Mouse (Mus musculus) midbrain, embryonic 16.5 days (tissue): ENCODE data around the gene Gm20683. TPM values are rescaled to one million over a fixed set of nuclear protein-coding genes. Genes with fewer than 3 reads are reported as not detected.
A peak's percentile ranks its signal among the peaks of the same experiment; 100 is the strongest.
"Not testable (repeated sequence)": the region's sequence is repeated elsewhere in the genome, so short reads cannot be mapped to it uniquely, and the experiment has no call there.

Experiments
- ATAC-seq: fragments of 200-750 bp; cut with Nextera tagmentation; 2 replicates; pipeline ENCODE4 v1.8.0; 2017; ENCODE audit warnings: moderate TSS enrichment
- H3K27ac ChIP-seq: fragments of 300-500 bp; sonication (generic); 2 replicates; pipeline ENCODE4 v1.5.1; 2014; ENCODE audit warnings: mild to moderate bottlenecking, low read length, mixed read lengths
- H3K27me3 ChIP-seq: fragments of 300-500 bp; sonication (generic); 2 replicates; pipeline ENCODE4 v1.6.1; 2014; ENCODE audit warnings: low read depth, low read length, mixed read lengths; ENCODE audit not compliant: control insufficient read depth, insufficient read depth
- H3K36me3 ChIP-seq: fragments of 300-500 bp; sonication (generic); 2 replicates; pipeline ENCODE4 v1.6.1; 2014; ENCODE audit warnings: mild to moderate bottlenecking, low read length, moderate library complexity, mixed read lengths; ENCODE audit not compliant: control insufficient read depth, insufficient read depth
- H3K4me1 ChIP-seq: fragments of 300-500 bp; sonication (generic); 2 replicates; pipeline ENCODE4 v1.6.1; 2014; ENCODE audit warnings: mild to moderate bottlenecking, low read length, mixed read lengths; ENCODE audit not compliant: control insufficient read depth, insufficient read depth
- H3K4me2 ChIP-seq: fragments of 300-500 bp; sonication (generic); 2 replicates; pipeline ENCODE4 v1.6.1; 2014; ENCODE audit warnings: mild to moderate bottlenecking, low read length, mixed read lengths
- H3K4me3 ChIP-seq: fragments of 300-500 bp; sonication (generic); 2 replicates; pipeline ENCODE4 v1.5.1; 2014; ENCODE audit warnings: low read depth, mild to moderate bottlenecking, low read length, moderate library complexity, mixed read lengths
- H3K9ac ChIP-seq: fragments of 300-500 bp; sonication (generic); 2 replicates; pipeline ENCODE4 v1.6.1; 2014; ENCODE audit warnings: low read depth, low read length, mixed read lengths
- H3K9me3 ChIP-seq: fragments of 300-500 bp; sonication (generic); replicated peaks from 2 replicates; pipeline ENCODE4 v1.6.1; 2014; ENCODE audit warnings: mild to moderate bottlenecking, low read length, mixed read lengths; ENCODE audit not compliant: control insufficient read depth, poor library complexity, severe bottlenecking
- WGBS: fragments of 180-500 bp; shearing (Covaris S2); extraction: QIAGEN DNeasy Blood & Tissue Kit; methylation state at CpG from one replicate; pipeline ENCODE4 v1.1.7; 2014; 5-methylcytosine and 5-hydroxymethylcytosine counted together
- polyA plus RNA-seq: library from polyadenylated mRNA; unstranded; fragments of >200 nt; fragmentation: Nextera tagmentation; extraction: Ambion mirVana; gene quantifications from 2 replicates; pipeline ENCODE4 v1.2.1, GENCODE M21; 2015

The Gm20683 gene
- polyA plus RNA-seq, 1 experiment from 2014 or later: 14.5 TPM

DNA sequence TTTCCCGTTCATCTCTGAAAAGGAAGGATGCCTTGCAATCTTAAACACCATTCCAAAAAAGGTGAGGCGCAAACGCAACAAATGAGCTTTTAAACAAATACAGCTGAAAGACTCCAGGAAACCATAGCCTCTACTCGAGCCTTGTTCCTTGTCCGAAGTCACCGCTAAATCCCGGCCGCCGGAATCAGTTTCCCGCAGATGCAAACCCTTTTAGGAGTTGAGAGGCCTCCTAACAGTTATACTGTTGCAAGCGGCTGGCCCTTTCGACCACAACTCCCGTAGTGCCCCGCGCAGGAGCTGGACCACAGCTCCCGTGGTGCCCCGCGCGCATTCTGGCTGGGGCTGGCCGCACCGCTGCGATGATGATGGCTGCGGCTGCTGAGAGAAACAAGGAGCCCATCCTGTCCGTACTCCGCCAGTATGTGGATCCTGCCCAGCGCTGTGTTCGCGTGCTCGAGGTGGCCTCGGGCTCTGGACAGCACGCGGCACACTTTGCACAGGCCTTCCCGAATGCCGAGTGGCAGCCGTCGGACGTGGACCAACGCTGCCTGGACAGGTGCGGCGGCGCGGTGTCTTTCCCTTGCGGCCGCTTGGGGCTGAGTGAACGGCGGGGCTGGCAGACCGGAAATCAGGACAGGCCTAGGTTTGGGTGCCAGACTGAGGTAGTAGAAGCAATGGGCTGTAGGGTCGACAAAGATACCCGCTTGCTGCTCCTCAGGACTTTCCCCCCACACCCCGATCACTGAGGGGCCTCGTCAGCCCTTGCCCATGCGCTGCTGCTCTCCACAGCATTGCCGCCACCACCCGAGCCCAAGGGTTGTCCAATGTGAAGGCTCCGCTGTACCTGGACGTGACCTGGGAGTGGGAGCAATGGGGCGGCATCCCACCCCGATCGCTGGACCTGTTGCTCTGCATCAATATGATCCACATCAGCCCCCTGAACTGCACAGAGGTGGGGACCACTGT is 33.9 kb upstream of the Gm20683 start:
- Histone ChIP-seq H3K27ac (peak overlapping the region; percentile 93), H3K4me3 (peak overlapping the region; percentile 62), H3K27me3 (no peaks in the 10 kb centered on the region), H3K4me2 (peak overlapping the region; percentile 77), H3K36me3 (peaks cover 11% of the 10 kb centered on the region), H3K9ac (peak overlapping the region; percentile 85), H3K4me1 (peaks cover 20% of the 10 kb centered on the region), H3K9me3 (no peaks in the 10 kb centered on the region)
- ATAC-seq: peak; percentile 93
- WGBS: under 1% methylated on average over 59 of the region's 59 CpGs

DNA sequence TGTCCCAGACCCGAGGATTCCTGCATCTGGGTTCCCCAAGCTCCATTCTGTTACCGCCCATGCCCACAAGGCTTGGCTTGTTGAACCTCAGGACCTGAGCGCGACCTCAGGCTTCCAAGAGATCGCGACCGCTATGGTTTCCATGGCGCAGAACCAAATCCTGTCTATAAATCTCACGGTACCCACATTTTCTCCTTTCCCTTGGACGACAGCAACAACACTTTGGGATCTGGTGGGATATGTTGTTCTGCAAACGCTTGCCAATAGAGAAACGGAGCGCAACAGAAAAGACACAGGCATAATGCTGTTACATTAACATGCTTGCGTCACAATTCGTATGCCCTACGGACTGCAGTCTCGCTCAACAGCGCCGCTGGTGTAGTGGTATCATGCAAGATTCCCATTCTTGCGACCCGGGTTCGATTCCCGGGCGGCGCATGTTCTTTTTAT is 33.2 kb upstream of the Gm20683 start, which contains the start of gene Mettl26:
Gene Mettl26 (plus strand): TSS at position 354 of the 450 bp plus-strand sequence.
- ATAC-seq: peak; percentile 69
- Histone ChIP-seq H3K4me1 (peaks cover 17% of the 10 kb centered on the region), H3K9me3 (no peaks in the 10 kb centered on the region), H3K4me2 (peak within 1 kb of the TSS; percentile 77), H3K27me3 (no peaks in the 10 kb centered on the region), H3K4me3 (peak within 1 kb of the TSS; percentile 62), H3K9ac (peak within 1 kb of the TSS; percentile 85), H3K27ac (peak within 1 kb of the TSS; percentile 93), H3K36me3 (peaks cover 11% of the 10 kb centered on the region)
- under 1% methylated on average over 25 of the region's 25 CpGs for WGBS

DNA sequence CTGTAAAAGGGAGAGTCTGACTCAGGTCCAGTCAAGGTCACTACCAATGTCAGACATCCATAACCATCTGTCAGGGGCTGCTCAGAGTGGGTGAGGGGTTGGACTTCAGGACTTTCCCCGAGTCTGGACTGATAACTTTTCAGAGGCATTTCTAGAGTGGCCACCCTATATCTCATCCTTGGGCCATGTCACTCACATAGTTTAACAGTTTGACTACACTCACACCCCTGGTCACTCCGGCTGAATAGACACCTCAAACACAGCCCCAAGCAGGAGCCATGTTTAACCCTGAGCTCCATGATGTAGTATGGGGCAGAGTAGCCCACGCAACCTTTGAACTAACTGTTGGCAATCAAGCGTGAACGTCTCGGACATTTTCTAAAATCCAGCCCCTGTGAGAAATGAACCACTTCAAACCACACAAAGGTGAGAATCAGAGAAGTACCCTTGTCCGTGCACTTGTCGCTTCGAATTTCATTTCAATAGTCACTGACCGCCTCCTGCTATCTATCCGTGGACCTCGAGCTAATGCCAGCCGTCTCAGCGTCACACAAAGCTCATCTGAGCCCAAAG is 32.7 kb upstream of the Gm20683 start:
- peaks cover 17% of the 10 kb centered on the region for H3K4me1 ChIP-seq
- no peak for ATAC-seq
- peak overlapping the region; percentile 78 for H3K9ac ChIP-seq
- H3K27me3 ChIP-seq: no peaks in the 10 kb centered on the region
- H3K36me3 ChIP-seq: peaks cover 11% of the 10 kb centered on the region
- H3K4me2 ChIP-seq: peak overlapping the region; percentile 77
- no peaks in the 10 kb centered on the region for H3K9me3 ChIP-seq
- WGBS: 6% methylated on average over 14 of the region's 14 CpGs
- H3K27ac ChIP-seq: peak overlapping the region; percentile 93
- H3K4me3 ChIP-seq: peak overlapping the region; percentile 62

DNA sequence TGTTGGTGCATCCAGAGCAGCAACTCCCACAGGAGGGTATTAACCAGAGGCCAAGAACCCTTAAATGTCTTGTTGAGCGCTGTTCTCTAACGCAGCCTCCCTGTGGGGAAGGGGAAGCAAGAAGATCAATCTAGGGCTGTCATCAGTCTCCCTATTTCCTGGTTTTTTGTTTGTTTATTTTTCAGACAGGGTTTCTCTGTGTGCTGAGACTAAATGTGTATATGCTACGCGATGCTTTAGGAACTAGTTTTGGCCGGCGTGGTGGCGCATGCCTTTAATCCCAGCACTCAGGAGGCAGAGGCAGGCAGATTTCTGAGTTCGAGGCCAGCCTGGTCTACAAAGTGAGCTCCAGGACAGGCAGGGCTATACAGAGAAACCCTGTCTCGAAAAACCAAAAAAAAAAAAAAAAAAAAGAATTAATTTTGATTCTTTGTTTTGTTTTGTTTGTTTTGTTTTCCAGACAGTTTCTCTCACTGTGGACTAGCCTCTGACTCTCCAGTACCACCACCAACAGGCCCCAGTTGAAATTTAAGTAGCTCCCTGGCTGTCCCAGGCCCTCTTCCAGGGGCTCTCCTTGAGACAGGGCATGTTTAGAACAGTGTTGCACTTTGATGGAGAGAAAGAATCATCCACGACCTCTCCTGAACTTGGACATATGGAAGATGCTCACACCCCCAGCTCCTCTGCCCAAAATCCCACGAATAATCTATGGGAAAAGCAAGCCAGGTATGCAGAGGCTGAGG is 32.0 kb upstream of the Gm20683 start:
- Histone ChIP-seq H3K4me2 (peak overlapping the region; percentile 77), H3K27ac (peak overlapping the region; percentile 93), H3K4me1 (peaks cover 17% of the 10 kb centered on the region), H3K4me3 (peak overlapping the region; percentile 62), H3K9me3 (no peaks in the 10 kb centered on the region), H3K9ac (peak overlapping the region; percentile 78), H3K36me3 (peaks cover 11% of the 10 kb centered on the region), H3K27me3 (no peaks in the 10 kb centered on the region)
- 82% methylated on average over 11 of the region's 11 CpGs for WGBS
- no peak for ATAC-seq

DNA sequence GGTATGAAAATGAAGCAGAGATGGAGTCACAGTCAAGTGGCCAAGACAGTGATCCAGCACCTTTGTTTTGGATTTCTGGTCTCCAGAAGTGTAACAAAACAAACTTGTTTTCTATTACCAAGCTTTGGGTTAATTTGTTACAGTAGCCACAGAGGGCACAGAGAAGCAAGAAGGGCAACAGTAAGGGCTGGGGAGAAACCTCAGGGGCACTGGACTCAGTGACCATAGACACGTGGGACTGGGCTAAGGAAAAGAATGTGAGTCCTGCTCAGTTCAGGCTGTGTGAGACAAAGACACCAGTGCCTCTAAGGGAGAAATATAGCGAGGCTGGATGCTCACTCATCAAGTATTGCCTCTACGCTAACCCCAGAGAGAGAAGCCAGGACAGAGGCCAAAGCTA is 31.1 kb upstream of the Gm20683 start:
- Histone ChIP-seq H3K9me3 (no peaks in the 10 kb centered on the region), H3K4me1 (peaks cover 20% of the 10 kb centered on the region), H3K27me3 (no peaks in the 10 kb centered on the region), H3K9ac (no peak overlapping the region), H3K4me2 (no peak overlapping the region), H3K36me3 (peaks cover 2% of the 10 kb centered on the region; the same call in 1 of the 2 replicates), H3K27ac (no peak overlapping the region), H3K4me3 (no peak overlapping the region)
- ATAC-seq: no peak
- WGBS: 84% methylated on average over 3 of the region's 3 CpGs

DNA sequence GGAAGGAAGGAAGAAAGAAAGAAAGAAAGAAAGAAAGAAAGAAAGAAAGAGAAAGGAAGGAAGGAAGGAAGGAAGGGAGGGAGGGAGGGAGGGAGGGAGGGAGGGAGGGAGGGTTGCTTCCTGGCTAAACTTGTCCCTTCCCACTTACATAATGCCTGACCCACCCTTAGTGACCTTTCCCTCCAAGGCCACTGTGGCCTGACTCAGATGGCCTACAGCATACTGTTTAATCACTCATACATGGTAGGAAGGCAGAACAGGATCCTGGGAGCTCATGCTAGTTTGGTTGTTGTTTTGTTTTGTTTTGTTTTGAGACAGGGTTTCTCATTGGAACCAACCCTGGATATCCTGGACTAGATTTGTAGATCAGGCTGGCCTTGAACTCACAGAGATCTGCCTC is 30.0 kb upstream of the Gm20683 start:
- not testable (repeated sequence) for ATAC-seq, H3K9ac ChIP-seq, H3K27ac ChIP-seq, H3K27me3 ChIP-seq, H3K4me2 ChIP-seq, H3K36me3 ChIP-seq, H3K4me3 ChIP-seq, H3K9me3 ChIP-seq
- peaks cover 23% of the 10 kb centered on the region for H3K4me1 ChIP-seq

DNA sequence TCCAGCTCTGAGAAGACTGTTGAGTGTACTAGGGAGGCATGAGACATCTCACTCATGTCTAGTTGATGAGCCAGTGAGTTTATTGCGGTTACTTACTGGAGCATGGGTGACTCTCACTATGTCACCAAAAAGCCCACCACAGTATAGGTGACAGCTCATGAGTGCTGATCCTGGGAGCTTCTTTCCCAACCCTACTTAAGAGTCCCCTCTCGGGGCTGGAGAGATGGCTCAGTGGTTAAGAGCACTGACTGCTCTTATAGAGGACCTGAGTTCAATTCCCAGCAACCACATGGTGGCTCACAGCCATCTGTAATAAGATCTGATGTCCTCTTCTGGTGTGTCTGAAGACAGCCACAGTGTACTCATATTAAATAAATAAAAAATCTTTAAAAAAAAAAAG is 28.4 kb upstream of the Gm20683 start:
- Histone ChIP-seq H3K4me3 (no peak overlapping the region), H3K4me1 (peaks cover 16% of the 10 kb centered on the region), H3K4me2 (no peak overlapping the region), H3K36me3 (no peaks in the 10 kb centered on the region), H3K9ac (no peak overlapping the region), H3K9me3 (no peaks in the 10 kb centered on the region), H3K27ac (no peak overlapping the region), H3K27me3 (no peaks in the 10 kb centered on the region)
- 90% methylated on average over 2 of the region's 2 CpGs for WGBS
- no peak for ATAC-seq

DNA sequence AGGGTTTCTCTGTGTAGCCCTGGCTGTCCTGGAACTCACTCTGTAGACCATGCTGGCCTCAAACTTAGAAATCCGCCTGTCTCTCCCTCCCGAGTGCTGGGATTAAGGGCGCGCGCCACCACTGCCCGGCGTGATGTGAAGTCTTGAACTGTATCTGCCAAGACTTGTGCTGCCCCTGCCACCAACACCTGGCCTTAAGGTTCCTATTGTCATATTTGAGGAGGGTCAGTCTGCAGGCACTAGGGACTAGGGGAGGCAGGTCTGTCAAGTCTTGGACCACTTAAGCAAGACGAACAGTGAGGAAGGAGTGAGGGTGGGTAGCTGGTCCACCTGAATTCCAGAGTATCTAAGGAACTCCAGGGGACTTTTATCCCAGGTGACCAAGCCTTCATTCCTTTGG is 27.9 kb upstream of the Gm20683 start:
- Histone ChIP-seq H3K4me2 (no peak overlapping the region), H3K4me3 (no peak overlapping the region), H3K27me3 (no peaks in the 10 kb centered on the region), H3K9ac (no peak overlapping the region), H3K36me3 (no peaks in the 10 kb centered on the region), H3K9me3 (no peaks in the 10 kb centered on the region), H3K4me1 (peaks cover 16% of the 10 kb centered on the region), H3K27ac (no peak overlapping the region)
- 86% methylated on average over 8 of the region's 8 CpGs for WGBS
- ATAC-seq: no peak
